Mouse (Mus musculus) E14TG2a.4 (cell line): Measurements from ENCODE around the gene Kat2b.

ENCODE experiments used
- H3K27me3 ChIP-seq: 2 replicates; pipeline ENCODE4 v1.6.1; 2014; ENCODE audit warnings: low read length, control low read depth; ENCODE audit not compliant: insufficient read depth
- H3K36me3 ChIP-seq: 2 replicates; pipeline ENCODE4 v1.6.1; 2014; ENCODE audit warnings: low read length, control low read depth; ENCODE audit not compliant: insufficient read depth
- H3K4me1 ChIP-seq: replicated peaks from 2 replicates; pipeline ENCODE4 v1.6.1; 2014; ENCODE audit warnings: low read depth, low read length, control low read depth
- H3K4me3 ChIP-seq: replicated peaks from 2 replicates; pipeline ENCODE4 v1.5.1; 2014; ENCODE audit warnings: mild to moderate bottlenecking, low read length
- H3K9me3 ChIP-seq: 2 replicates; pipeline ENCODE4 v1.6.1; 2014; ENCODE audit warnings: low read length, control low read depth
- CTCF ChIP-seq: conservative IDR thresholded peaks from 2 replicates; pipeline ENCODE4 v1.5.1; 2014; ENCODE audit warnings: low read length
- NANOG ChIP-seq: IDR thresholded peaks from 2 replicates; pipeline ENCODE4 v1.6.1; 2014; ENCODE audit warnings: borderline replicate concordance, low read length, mixed read lengths
- POU5F1 ChIP-seq: IDR thresholded peaks from 2 replicates; pipeline ENCODE4 v1.6.1; 2014; ENCODE audit warnings: low read length, borderline replicate concordance

Gene Kat2b

DNA sequence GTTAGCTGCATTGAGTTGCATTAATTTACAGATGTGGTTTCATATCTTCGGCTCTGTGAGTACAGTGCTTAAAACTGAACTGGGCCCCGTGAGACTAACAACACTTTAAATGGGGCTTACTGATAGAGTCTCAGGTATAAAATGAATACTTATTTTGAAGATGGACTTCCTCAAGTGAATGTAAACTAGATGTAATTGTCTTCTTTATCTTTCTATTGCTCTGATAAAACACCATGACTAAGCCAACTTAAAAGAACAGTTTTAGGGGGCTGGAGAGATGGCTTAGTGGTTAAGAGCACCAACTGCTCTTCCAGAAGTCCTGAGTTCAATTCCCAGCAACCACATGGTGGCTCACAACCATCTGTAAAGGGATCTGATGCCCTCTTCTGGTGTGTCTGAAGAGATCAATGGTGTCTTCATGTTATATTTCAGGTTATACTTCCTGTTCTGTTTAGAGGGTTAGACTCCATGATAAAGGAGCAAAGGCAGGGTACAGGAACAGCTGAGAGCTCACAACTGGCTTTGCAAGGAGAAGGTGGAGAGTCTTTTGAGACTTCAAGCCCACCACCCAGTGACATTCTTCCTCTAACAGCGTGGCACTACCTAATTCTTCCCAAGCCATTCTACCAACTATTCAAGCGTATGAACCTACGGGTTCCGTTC, 50.8 kb downstream of the Kat2b start:
- H3K36me3 ChIP-seq = peaks cover 52% of the 10 kb centered on the region
- no peak for TF ChIP-seq NANOG
- no peak for TF ChIP-seq POU5F1
- no peak for TF ChIP-seq CTCF
- no peak overlapping the region for H3K4me3 ChIP-seq
- H3K4me1 ChIP-seq = peaks cover 56% of the 10 kb centered on the region
- no peaks in the 10 kb centered on the region for H3K27me3 ChIP-seq
- no peaks in the 10 kb centered on the region for H3K9me3 ChIP-seq

DNA sequence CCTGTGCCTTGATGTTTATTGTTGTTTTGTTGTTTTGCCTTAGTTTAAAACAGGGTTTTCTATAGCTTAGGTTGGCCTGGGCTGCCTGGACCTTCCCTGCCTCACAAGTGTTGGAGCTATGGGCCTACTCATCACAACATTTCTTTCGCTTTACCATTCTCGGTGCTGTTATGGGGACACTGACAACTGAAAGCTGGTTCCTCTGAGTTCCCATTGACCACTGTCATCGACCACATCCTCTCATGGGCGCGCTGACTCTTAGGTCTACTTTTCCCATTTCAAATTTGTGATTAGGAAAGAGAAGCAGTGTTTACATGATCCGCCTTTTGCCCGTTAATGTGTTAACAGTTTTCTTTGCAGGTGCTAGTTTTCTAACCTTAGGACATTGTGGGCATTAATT, 51.7 kb downstream of the Kat2b start:
- Histone ChIP-seq H3K9me3 (no peaks in the 10 kb centered on the region), H3K27me3 (no peaks in the 10 kb centered on the region), H3K4me1 (peaks cover 56% of the 10 kb centered on the region), H3K4me3 (no peak overlapping the region), H3K36me3 (peaks cover 47% of the 10 kb centered on the region)
- TF ChIP-seq POU5F1 (no peak), NANOG (no peak), CTCF (no peak)

DNA sequence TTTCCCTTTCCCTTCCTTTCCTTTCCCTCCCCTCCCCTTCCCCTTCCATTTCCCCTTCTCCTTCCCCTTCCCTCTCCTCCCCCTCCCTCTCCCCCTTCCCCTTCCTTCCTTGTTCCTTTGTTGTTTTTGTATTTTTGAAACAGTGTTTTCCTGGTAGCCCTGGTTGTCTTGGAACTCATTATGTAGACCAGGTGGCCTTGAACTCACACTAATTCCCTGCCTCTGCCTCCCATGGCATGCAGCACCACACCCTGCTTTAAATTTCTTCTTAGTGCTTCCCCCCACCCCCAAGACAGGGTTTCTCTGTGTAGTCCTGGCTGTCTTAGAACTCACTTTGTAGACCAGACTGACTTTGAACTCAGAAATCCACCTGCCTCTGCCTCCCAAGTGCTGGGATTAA, 52.7 kb downstream of the Kat2b start:
- Histone ChIP-seq H3K4me1 (peaks cover 56% of the 10 kb centered on the region), H3K9me3 (no peaks in the 10 kb centered on the region), H3K27me3 (no peaks in the 10 kb centered on the region), H3K36me3 (peaks cover 51% of the 10 kb centered on the region), H3K4me3 (no peak overlapping the region)
- TF ChIP-seq NANOG (no peak), CTCF (no peak), POU5F1 (no peak)

DNA sequence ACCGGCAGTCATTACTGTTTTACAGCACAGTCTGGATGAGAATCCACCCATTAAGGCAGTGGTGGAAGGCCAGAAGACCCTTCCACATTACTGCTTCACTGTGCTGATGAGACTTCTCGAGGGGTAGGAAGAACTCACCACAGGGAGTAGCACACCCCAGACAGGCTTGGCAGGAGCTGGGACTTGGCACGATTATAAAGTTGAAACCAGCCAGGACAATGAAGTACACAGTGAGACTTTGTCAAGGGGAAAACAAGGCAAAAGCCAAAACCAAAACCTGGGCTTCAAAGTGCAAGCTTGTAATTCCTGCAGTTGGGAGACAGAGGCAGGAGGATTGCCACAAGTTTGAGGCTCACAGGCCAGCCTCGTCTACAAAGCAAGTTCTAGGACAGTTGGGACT, 54.0 kb downstream of the Kat2b start:
- Histone ChIP-seq H3K4me3 (no peak overlapping the region), H3K9me3 (no peaks in the 10 kb centered on the region), H3K27me3 (no peaks in the 10 kb centered on the region), H3K4me1 (peaks cover 52% of the 10 kb centered on the region), H3K36me3 (peaks cover 61% of the 10 kb centered on the region)
- TF ChIP-seq CTCF = no peak
- TF ChIP-seq NANOG = no peak
- no peak for TF ChIP-seq POU5F1

DNA sequence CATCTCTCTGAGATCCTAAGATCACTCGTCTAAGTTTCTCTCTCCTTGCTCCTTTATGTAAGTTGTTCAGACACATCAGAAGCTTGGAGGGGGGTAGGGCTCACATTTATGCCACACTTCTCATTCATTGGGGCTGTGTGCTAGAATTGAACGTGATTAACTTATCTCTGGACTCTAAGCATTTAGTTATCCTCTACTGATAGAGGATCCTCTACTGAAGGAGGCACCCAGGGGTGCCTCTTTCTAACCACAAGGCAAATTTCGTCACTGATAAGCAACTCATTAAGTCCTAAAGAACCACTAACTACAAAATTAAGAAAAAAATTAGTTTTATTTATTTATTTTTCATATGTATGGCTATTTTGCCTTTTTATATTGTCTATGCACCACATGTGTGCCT, 55.5 kb downstream of the Kat2b start:
- no peaks in the 10 kb centered on the region for H3K9me3 ChIP-seq
- TF ChIP-seq NANOG (no peak), CTCF (no peak), POU5F1 (no peak)
- H3K4me3 ChIP-seq = no peak overlapping the region
- no peaks in the 10 kb centered on the region for H3K27me3 ChIP-seq
- H3K4me1 ChIP-seq = peaks cover 37% of the 10 kb centered on the region
- H3K36me3 ChIP-seq = peaks cover 71% of the 10 kb centered on the region

DNA sequence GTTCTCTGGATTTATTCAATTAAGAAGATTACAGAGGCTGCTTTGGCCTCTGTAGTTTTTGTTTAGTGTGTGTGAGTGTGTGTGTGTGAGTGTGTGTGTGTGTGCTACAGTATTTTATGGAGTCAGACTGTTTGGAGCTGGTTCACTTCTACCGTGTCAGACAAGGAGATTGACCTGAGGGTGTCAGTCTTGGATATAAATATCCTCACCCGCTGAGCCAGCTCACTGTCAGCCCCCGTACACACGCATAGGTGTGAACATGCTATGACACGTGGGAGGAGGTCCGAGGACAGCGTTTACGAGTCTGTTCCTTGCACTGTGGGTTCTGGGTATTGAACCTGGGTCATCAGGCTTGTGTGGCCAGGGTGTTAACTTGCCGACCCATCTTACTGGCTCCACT, 57.1 kb downstream of the Kat2b start:
- H3K9me3 ChIP-seq = no peaks in the 10 kb centered on the region
- no peak overlapping the region for H3K4me3 ChIP-seq
- peaks cover 76% of the 10 kb centered on the region for H3K36me3 ChIP-seq
- peaks cover 20% of the 10 kb centered on the region for H3K4me1 ChIP-seq
- no peaks in the 10 kb centered on the region for H3K27me3 ChIP-seq
- TF ChIP-seq POU5F1 (no peak), NANOG (no peak), CTCF (no peak)

DNA sequence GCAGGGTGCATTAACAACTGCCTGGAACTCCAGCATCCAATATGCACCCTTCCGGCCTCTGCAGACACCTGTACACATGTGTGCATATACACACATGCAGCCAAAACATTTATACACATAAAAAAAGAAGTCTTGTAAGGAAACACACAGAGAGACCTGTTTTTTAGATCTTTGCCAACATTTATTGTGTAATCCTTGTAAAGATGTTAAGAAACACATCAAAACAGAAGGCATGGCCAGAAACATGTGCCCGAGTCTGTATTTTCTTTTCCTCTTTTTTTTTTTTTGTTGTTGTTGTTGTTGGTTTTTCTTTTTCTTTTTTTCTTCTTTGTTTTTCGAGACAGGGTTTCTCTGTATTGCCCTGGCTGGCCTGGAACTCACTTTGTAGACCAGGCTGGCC, 59.5 kb downstream of the Kat2b start:
- H3K4me1 ChIP-seq = peaks cover 6% of the 10 kb centered on the region
- no peaks in the 10 kb centered on the region for H3K9me3 ChIP-seq
- peaks cover 73% of the 10 kb centered on the region for H3K36me3 ChIP-seq
- no peaks in the 10 kb centered on the region for H3K27me3 ChIP-seq
- TF ChIP-seq CTCF (no peak), NANOG (no peak), POU5F1 (no peak)
- no peak overlapping the region for H3K4me3 ChIP-seq

DNA sequence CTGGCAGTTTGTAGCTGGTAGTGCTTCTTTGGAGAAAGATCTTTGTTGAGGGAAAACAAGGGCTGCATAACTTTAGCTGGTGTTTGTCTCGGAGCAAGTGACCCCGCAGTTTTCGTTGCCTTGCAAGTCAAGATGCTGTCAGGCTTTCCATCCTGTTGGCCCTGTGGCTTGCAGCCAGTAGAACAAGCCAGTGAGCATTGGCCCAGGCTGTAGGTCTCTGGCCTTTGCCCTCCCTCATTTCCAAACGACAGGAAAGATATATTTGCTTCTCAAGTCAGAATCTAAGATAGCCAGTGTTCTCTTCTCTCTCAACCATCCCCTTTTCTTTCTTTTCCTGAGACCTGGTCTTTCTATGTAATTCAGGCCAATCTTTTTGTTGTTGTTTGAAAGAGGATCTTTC, 60.8 kb downstream of the Kat2b start:
- H3K36me3 ChIP-seq = peaks cover 77% of the 10 kb centered on the region
- no peaks in the 10 kb centered on the region for H3K9me3 ChIP-seq
- TF ChIP-seq CTCF (no peak), NANOG (no peak), POU5F1 (no peak)
- H3K4me3 ChIP-seq = no peak overlapping the region
- no peaks in the 10 kb centered on the region for H3K4me1 ChIP-seq
- H3K27me3 ChIP-seq = no peaks in the 10 kb centered on the region

DNA sequence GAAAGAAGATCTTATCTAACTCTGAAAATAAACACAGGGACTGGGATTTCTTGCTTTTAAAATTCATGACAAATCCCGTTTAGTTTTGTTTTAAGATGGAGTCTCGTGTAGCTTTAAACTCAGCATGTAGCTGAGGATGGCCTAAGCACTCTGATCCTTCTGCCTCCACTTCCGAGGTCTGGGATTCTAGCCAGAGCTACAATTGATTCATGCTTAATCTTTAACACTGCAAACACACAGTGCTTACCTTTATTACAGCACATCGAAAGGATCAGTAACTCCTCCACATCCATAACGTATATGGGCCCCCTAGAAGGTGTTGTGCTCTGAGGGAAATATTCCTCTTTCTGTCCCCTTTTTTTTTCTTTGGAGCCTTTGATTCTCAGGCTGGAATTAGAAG, 61.5 kb downstream of the Kat2b start:
- TF ChIP-seq CTCF = no peak
- TF ChIP-seq POU5F1 = no peak
- no peak for TF ChIP-seq NANOG
- H3K4me3 ChIP-seq = no peak overlapping the region
- peaks cover 81% of the 10 kb centered on the region for H3K36me3 ChIP-seq
- no peaks in the 10 kb centered on the region for H3K4me1 ChIP-seq
- no peaks in the 10 kb centered on the region for H3K9me3 ChIP-seq
- no peaks in the 10 kb centered on the region for H3K27me3 ChIP-seq

DNA sequence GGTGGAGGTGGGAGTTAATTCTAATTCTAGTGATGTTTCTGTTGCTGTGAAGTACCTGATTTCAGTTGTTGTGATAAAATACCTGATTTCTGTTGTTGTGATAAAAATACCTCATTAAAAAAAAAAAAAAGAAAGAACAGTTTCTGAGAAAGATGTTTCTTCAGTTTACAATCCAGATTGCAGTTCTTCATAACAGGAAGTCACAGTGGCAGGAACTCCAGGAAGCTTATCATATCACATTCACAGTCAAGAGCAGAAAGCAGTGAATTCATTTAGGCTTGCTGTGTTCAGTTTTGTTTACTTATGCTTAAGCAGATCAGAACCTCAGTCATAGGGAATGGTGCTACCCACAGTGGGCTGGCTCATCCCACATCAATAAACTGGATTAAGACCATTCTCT, 64.7 kb downstream of the Kat2b start:
- Histone ChIP-seq H3K9me3 (no peaks in the 10 kb centered on the region), H3K27me3 (no peaks in the 10 kb centered on the region), H3K4me1 (no peaks in the 10 kb centered on the region), H3K4me3 (no peak overlapping the region), H3K36me3 (peaks cover 80% of the 10 kb centered on the region)
- TF ChIP-seq NANOG (no peak), CTCF (no peak), POU5F1 (no peak)
